Mouse (Mus musculus) mouse trophoblast stem cell (cell line): ENCODE results near the gene Psg16.

Experiments
- in situ Hi-C, 2 experiments: fragments of 300-500 bp; cut with MseI, MboI; formaldehyde crosslinking; loops; 2 replicates in 1 of 2; 3 replicates in 1 of 2; pipeline ENCODE4 v1.15.1; 2025

Psg16 gene

GRCm38 (mm10) chr7:17073904-17074615 lies at the start of gene Psg16:
Gene Psg16, plus strand, starts transcription at chr7:17074040.
- in situ Hi-C loops, result loop anchor here in 1 of 2 experiments (25.0 kb wide), 1 partner anchor 1813 kb away; no protein-coding TSS in a partner anchor

- in situ Hi-C loops, result no loop called here
Observed at GRCm38 (mm10) chr7:17024141-17024540, 49.7 kb upstream of the Psg16 start.

- in situ Hi-C loops, result no loop called here
Observed at GRCm38 (mm10) chr7:17024814-17025504, 48.9 kb upstream of the Psg16 start.

- in situ Hi-C loops, result no loop called here
Observed at GRCm38 (mm10) chr7:17025505-17025894, 48.3 kb upstream of the Psg16 start.

GRCm38 (mm10) chr7:17025896-17026622 lies 47.8 kb upstream of the Psg16 start:
- in situ Hi-C loops, result no loop called here

- in situ Hi-C loops, result no loop called here
Observed at GRCm38 (mm10) chr7:17026710-17027587, 46.9 kb upstream of the Psg16 start.

- in situ Hi-C loops, result no loop called here
Observed at GRCm38 (mm10) chr7:17027588-17028343, 46.1 kb upstream of the Psg16 start, which contains the start of gene Ppp5c. Gene Ppp5c, minus strand, starts transcription at chr7:17027924.

- in situ Hi-C loops, result no loop called here
Observed at GRCm38 (mm10) chr7:17028923-17029322, 44.9 kb upstream of the Psg16 start.

- in situ Hi-C loops, result no loop called here
Observed at GRCm38 (mm10) chr7:17030239-17030638, 43.6 kb upstream of the Psg16 start.

- in situ Hi-C loops, result no loop called here
Observed at GRCm38 (mm10) chr7:17038018-17038695, 35.7 kb upstream of the Psg16 start.

- in situ Hi-C loops, result no loop called here
Observed at GRCm38 (mm10) chr7:17039373-17039772, 34.5 kb upstream of the Psg16 start.

- in situ Hi-C loops, result no loop called here
Observed at GRCm38 (mm10) chr7:17045743-17046142, 28.1 kb upstream of the Psg16 start.

GRCm38 (mm10) chr7:17047041-17047682 lies 26.7 kb upstream of the Psg16 start:
- in situ Hi-C loops, result no loop called here

GRCm38 (mm10) chr7:17048431-17049190 lies 25.2 kb upstream of the Psg16 start:
- in situ Hi-C loops, result no loop called here

- in situ Hi-C loops, result loop anchor here in 1 of 2 experiments (25.0 kb wide), 1 partner anchor 1837 kb away; no protein-coding TSS in a partner anchor
Observed at GRCm38 (mm10) chr7:17050491-17050890, 23.3 kb upstream of the Psg16 start.

- in situ Hi-C loops, result loop anchor here in 1 of 2 experiments (25.0 kb wide), 1 partner anchor 1836 kb away; no protein-coding TSS in a partner anchor
Observed at GRCm38 (mm10) chr7:17050933-17051594, 22.8 kb upstream of the Psg16 start.

GRCm38 (mm10) chr7:17054325-17054989 lies 19.4 kb upstream of the Psg16 start:
- in situ Hi-C loops, result loop anchor here in 1 of 2 experiments (25.0 kb wide), 1 partner anchor 1833 kb away; no protein-coding TSS in a partner anchor
